Mouse (Mus musculus) MEL-GATA-1-ER (cell line): ENCODE data around the gene Zfp507.

Source experiments
- DNase-seq: peaks from one replicate; pipeline ENCODE4 v3.0.0-alpha.2; 2012; ENCODE audit warnings: low read depth; ENCODE audit errors: extremely low read depth

The Zfp507 gene

DNA sequence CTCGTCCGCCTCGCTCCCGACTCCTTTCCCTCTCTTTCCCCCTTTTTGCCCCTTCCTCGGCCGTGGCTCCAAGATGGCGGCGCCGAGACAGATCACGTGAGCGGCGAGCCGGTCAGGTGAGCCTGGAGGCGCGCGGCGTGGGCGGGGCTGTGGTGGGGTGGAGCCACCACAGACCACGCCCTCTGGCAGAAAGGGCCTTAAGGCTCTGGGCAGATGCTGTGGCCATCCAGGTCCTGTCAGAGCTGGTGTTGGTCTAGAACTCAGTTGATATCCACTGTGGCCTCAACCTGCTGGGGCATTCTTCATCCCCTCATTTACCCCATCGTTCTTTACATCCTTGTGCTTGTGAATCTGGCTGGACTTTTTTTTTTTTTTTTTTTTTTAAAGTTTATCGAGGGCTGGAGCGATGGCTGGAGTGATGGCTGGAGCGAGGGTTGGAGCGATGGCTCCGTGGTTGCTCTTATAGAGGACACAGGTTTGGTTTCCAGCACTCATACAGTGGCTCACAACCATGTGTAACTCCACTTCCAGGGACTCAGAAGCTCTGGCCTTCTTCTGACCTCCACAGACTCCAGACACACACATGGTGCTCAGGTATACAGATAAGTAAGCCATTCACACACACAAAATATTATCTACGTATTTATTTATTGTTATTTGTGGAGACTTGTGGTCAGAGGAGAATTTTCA is at the start of gene Zfp507:
TSS of gene Zfp507 (minus strand) at position 98 of the 690 bp plus-strand sequence.
- DNase-seq: peak; percentile 55

DNA sequence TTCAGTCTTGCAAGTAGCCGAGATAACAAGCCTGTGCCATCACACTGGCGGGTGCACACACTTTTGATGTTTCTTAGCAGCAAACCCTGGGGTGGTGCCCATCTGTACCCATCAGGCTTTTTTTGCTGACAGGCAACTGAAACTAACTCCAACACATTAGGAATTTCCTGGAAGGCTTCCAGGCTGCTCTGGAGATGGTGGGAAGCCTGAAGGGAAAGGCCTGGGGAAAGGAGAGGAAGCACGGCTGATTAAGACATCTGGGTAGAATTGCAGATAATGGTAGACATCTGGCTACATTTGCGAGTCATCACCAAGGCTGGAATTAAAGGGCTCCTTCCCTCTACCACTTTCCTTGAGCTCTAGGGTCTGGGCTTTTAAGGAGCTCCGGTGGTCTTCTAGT is 47.6 kb upstream of the Zfp507 start:
- DNase-seq: no peak

DNA sequence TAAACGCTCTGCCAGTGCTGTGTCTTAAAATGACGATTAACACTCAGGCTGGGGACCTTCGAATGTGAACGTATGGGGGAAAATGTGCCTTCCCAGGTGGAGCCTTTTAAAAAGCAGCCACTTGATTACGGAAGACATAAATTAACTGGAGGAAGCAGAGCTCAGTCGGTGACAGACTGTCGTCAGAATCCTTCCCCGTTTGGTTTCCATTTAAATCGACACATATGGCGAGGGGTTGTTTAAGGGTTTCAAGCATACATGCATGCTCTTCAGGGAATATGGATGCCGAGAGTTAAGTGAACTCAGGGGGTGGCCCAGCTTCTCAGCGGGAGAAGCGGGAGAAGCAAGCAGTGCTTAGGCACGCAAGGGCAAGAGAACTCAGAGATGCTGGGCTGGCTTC is 45.7 kb upstream of the Zfp507 start:
- no peak for DNase-seq

DNA sequence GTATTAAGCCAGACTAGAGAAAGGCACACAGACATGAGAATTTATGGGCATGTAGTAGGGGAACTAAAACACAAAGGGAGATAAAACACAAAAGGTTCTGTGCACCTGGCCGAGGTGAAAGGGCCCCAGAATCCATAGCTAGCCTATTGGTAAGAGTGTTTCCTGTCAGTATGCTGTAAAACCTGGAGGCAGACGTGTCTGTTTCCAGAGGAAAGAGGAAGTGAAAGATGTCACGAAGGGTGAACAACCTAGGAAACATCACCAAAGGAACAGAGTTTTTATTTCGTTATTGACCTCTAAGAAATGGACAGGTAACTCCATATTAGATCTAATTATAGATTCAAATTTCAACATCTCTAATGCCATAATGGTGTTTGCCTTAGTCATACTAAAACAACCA is 37.7 kb upstream of the Zfp507 start:
- DNase-seq: no peak

DNA sequence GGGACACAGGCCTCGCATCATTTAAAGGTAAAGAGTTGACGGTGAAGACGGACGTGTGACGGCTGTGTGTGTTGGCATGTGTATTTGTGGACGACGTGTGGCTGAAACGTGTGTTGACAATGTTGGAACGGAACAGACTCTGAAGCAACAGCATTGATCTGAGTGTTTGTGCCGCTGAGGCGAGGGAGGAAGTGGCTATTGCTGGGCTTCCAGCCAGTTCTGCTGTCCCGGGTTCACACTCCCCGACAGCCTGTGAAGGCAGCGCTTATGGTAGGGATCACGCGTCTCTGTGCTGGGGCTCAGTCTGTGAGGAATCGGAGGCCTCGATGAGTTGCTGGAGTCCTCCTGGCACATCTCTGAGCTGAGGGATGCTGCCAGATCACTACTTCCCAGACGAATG is 34.0 kb upstream of the Zfp507 start:
- DNase-seq: no peak

DNA sequence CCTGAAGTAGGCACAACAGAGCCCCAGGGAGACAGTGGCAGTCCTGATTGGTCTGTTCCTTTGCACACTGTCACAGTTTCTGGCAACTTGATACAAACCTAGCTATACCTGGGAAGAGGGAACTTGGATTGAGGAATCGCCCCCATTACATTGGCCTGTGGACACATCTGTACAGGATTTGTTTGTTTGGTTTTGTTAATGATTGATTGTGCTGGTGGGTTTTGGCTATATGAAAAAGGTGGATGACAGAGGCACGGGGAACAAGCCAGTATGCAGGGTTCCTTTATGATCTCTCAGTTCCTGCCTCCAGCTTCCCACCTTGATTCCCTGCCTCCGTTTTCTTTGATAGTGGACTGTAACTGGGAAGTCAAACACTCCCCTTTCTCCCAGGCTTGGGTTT is 33.6 kb upstream of the Zfp507 start:
- no peak for DNase-seq

DNA sequence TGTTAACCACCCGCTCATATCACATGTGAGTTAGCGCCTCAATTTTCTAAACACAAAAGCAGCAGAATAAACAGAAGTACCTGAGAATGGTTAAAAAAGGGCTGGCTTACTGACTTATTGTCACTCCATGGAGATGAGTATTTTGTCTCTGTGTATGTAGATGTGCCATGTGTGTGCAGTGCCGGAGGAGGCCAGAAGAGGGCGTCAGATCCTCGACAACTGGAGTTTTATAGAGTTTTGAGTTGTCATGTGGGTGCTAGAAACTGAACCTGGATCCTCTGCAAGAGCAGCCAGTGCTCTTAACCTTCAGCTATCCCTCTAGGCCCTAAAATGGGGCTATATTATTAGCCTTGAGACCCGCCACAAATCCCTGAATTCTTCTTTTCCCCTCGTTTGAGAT is 27.3 kb upstream of the Zfp507 start:
- no peak for DNase-seq

DNA sequence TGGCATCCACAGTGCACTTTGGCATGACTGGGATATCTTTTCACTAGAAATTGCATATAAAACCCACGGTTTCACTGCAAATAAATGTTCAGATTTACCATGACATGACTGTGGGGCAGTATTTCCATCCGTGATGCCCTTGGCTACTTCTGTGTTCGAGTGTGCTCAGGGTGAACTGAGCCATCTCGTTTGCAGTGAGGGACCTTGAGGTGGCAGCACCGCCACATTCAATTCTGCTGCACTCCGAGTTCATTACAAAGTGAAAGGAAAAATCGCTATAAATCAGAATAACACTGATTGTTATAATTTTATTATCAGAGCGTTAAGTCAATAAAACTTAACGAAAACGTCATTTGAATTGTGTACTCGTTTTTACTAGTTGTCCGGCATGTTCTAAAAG is 21.1 kb upstream of the Zfp507 start:
- DNase-seq: no peak

DNA sequence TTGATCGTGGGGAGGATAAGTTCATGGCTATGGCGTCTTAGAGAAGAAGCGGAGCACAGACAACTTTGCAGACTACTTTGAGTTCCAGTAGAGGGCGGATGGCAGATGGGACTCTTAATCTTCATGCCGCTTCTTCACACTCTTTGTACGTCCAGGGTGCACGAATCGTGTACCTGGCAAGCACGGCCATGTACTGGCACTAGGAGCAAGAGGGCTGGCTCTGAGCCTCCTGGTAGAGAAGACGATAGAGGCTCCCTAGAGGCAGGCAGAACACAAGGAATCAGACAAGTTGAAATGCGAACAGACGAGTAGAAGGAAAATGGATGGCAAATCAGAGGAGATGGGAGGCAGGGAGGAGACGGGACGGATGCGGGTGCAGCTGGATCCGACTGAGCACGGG is 19.5 kb upstream of the Zfp507 start:
- DNase-seq: no peak

DNA sequence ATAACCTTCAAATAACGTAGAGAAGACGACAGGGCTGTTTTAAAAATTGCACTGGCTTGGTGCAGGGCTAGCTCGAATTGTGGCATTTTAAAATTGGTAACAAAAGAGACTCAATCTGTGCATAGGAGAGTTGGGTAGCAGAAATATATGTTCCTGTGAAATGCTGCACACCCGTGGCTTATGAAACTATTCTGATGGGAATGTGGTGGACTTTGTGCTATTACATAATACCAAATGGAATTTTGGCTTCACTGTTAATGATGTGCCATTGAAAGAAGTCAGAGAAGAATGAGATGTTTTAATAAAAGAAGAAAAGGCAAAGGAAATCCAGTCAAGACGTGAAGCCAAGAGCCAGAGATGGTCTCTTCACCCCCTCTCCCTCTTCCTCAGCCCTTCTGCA is 18.6 kb upstream of the Zfp507 start:
- no peak for DNase-seq

DNA sequence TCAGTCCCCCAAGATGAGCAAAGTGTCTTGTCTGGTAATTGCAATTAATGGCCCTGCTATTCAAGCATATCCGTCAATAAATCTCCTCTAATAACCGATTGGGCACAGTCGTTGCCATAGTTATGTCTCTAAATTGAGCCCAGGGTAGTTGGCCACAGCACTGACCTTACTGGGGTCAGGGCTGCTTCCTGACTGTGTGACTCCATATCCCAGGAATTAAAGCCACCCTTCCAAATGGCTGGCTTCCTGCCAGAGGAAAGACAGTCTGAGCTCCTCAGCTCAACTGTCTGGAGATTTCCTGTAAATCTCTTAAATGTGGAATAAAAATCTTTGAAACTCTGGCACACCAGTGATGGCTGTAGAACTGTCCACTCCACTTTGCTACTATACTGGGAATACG is 16.7 kb upstream of the Zfp507 start:
- no peak for DNase-seq

DNA sequence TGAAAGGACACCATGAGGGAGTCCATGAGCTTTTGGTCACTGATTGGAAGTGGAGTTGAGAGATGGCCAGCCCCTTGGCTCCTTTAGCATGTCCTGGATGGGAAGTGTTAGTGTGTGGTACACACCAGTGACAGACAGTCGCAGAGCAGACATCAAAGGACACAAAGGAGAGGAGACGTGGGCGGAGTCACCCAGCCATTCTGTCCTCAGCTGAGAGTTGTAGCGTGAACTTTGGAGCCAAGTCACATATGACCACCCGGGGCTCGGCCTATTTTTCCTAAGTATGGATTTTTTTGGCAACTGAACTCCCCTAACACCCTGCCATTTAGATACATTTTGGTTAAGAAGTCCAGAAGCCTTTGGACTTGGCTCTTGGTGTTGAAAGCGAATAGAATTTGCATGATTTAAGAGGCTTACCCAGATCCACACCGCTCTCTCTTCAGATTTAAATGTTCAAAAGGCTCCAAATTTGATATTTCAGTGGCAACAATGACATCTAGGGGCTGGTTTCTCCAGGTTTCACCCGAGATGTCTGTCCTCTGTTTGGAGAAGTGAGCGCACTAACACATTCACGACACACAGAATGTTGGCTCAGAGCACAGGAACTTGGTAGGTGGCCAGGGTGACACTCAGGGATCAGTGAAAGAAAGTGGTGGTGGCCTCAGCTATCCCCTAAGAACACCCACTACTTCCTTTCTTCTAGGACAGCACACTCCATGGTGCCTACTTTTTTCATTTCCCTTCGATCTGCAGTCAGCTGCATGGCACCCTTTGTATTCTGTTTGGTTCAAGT is 12.2 kb upstream of the Zfp507 start:
- DNase-seq: no peak

DNA sequence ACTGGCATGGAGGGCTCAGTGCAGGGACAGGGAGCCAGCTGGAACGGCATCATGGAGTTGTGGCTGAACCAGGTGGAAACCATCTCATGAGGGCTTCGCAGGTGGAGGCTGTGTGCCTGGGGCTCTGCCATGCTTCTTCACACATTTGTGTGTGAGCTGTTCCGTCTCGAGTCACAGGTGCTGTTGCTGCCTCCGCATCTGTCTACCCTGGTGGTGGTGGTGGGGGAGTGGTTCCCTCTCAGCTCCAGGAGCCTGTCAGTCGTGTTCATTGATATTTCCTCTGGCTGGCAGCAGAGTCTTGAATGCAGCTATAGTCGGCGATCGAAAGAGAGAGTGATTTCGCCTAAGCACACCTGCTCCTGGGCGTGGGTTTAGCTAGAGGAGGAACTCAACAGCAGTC is 10.5 kb upstream of the Zfp507 start:
- DNase-seq: no peak

DNA sequence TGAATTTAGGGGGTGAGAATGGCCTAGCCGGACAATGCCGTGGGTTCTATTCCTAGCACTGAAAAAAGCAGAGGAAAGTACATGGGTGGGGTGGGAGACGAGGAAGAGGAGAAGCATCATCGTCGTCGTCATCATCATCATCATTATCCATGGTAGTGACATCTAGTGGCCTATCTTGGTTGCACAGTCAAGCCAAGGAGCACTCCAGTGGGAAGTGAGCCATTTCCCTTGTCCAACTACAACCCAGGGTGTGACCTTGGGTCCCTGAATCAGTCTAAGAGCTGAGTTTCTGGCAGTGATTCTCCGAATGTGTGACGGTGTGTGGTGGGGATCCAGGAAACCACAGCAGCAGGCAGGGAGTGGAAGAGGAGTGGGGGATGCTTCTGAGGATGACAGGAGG is 7.9 kb upstream of the Zfp507 start:
- DNase-seq: no peak

DNA sequence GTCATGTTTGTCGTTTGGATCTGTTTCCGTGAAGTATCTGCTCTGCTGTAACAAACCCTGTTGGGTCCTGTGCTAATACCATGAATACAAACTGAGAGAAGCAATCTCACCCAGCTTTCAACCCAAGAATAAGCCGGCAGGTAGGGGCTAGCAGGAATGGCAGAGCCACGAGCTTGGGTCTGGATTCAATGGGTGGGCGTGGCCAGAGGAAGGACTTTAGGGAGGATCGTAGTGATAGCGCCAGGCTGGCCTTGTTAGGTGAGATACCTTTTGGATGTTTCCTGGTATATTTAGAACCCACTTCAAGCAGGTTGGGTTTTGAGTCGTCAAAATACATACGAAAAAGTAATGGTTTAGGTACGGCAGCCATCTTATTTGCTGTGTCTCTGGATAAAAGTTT is 1.4 kb upstream of the Zfp507 start:
- no peak for DNase-seq

DNA sequence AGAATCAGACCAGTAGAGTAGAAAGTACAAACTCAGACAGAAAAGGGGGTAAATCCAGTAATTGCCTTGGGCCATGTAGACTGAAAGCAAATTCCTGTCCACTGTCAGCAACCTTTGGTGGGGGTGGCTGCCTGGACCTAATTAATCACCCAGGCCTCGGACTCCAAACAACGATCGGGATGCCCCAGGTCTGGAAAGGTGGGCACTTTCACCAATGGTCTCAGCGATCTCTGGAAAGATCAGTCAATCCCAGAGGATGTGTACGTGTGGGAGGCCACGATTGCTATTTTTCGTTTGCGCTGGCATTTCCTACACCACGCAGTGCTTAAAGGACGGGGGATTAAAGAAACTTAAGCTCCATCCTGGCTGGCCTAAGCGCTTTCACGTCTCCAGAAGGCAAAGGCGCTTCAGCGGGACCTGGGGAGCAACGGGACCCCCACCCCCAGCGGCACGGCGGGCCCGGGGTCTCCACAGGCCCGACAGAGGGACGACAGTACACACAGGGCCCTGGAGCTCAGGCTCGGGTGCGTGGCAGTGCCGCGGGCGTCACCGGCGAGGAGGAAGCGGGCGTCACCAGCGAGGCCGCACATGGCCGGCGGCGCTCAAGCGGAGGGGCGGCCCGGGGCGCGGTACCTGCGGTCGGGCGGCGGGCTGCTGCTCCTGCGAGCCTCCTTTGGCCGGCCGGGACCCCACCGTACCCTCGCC is 450 bp downstream of the Zfp507 start:
- no peak for DNase-seq

DNA sequence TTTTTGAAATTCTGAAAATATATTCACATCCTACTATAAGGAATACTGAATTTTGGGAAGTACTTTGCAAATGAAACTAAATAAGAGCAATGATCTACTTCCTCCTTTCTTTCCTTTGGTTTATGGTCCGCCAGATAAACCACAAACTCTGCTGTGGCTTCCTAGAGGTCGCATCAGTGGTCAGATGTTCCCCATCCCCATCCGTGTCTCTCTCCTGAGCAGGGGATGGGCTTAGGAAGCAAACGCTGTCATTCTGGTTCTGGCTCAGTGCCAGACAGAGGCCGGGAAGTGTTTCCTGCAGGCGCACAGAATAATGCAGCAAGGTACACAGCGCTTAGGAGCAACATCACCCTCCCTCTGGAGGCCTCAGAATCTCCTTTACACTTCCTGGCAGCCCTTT is 6.7 kb downstream of the Zfp507 start:
- peak; percentile 64 for DNase-seq

DNA sequence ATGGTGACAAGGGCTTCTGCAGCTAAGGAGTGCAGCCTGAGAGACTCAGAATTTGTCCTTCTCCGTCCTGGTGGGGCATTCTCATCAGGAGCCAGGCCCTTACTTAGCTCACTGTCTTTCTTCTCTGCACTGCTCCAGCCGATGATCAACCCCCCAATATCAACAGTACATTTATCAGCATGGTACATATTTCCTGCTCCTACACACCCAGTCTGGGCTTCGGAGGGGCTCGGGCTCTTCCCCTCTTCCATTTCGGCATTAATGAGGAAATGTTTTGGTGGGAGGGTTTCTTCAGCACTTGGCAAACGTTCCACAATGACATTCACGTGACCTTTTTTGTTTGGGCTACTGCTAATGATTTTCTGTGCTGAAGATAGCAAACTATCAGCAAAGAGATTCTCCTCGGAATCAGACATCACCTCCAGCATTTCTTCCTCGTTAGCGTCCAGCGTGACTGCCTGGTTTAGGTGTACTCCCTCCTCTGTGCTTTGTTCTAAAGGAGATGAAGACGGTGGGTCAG is 8.6 kb downstream of the Zfp507 start:
- DNase-seq: peak; percentile 80

DNA sequence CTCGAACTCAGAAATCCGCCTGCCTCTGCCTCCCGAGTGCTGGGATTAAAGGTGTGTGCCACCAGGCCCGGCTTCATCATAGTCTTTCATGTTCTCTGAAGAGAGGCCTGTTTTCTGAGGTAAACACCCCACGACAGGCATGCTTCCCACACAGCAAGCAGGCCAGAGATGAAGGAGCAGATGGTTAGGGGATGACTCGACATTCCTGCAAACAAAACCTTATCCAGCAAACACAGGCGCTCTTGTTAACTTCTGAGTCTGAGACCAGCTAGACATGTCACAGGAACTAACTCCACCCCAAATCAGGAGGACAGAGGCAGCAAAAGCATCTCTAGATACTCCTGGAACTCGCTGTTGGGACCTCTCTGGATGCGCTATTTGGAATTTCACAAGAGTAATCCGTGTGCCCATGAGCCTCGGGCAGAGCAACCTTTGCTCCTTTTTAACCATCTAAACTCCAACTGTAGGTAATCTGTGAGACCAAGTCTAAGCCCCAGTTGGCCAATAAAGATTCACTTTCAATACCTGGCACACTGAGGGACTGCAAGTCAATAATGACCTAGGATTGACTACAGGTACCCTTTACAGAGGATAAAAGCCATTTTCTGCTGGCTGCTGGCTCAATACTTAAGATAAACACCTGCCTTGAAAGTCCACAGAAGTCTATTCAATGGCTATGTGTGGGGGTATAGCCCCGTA is 10.5 kb downstream of the Zfp507 start:
- peak; percentile 67 for DNase-seq

DNA sequence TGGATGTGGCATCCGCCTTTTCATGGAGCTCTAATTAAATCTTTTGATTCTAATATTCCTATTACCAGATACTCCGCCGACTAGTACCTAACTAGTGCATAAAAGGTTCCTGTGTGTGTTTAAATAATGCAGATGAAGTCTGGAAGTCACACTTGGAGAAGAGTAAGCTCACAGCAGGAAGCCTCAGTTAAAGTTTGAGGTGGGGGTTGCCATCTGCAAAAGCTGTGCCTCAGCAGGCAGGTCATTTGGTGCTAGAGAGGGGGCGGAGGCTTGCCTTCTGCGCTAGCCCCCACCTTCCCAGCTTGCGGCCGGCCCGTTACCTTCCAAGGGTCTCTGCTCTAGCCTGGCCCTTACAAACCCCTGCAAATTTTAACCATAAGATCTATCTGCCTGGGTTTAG is 11.9 kb downstream of the Zfp507 start:
- DNase-seq: no peak

DNA sequence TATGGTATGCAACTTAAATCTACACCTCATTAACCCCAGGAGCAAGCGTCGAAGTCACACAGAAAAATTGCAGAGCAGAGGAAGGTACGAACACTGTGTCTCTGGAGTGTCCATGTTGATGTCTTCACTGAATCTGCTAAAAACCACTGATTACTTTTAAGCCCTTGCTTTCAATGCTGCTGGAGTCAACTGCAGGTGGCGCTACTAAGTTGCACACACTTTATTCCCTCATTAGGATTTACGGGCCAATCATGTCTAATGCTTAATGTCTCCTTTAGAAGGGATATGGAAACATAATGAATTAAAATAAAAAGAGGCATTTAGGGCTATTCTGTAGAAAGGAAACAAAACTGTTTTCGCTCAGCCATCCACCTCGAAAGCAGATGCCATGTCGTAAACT is 12.6 kb downstream of the Zfp507 start:
- no peak for DNase-seq

DNA sequence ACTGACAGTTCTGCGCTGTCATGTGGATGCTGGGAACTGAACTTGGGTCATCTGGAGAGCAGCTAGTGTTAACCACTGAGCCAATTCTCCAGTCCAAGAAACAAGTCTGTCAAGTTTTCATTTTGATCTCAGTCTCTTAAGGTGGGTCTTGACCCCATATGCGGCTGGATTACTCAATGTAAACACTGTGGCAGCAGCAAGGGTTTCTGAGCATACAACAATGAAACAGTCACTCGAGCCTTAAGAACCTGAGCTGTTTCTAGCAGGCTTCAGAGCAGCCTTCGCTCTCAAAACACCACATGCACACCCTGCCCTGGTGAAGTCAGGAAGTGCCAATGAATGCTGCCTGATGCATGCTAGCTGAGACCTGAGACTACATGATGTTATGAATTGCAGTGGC is 17.2 kb downstream of the Zfp507 start:
- no peak for DNase-seq
